Mouse (Mus musculus): Measurements from ENCODE around the gene Rsph14.

GRCm38 (mm10) chr10:74919277-74919676, 113.1 kb downstream of the Rsph14 start:
- TF ChIP-seq CTCF (IDR thresholded peaks at IDR 0.05), result no peak
- TF ChIP-seq EP300 (IDR thresholded peaks at IDR 0.05), result no peak

Measured in lung, postnatal 0 days (tissue).